In genomic region chr1:171419291-171419882, GRCm38 (mm10) we compare ENCODE assay signal across 1 mouse cellular context.
TF ChIP-seq lines count a peak whose summit lies in the region.

No protein-coding gene starts in this region.

TF ChIP-seq in ES-E14, 5 proteins besides CTCF, POLR2A, EP300 and RAD21:
- TF ChIP-seq CHD2 (IDR thresholded peaks at IDR 0.05; ENCODE audit: low read depth, low read length) (no peak), ZC3H11A (IDR thresholded peaks at IDR 0.05; ENCODE audit: borderline replicate concordance, low read depth, low read length) (no peak), MAFK (IDR thresholded peaks at IDR 0.05; ENCODE audit: insufficient read depth, low read depth, low read length) (no peak)
TF ChIP-seq in ES-E14: peak in this region for 0.
